Mouse (Mus musculus) midbrain, embryonic 15.5 days (tissue): ENCODE measurements around the gene Cacna1d. TPM values are rescaled to one million over a fixed set of nuclear protein-coding genes. Genes with fewer than 3 reads are reported as not detected.

Experiments
- ATAC-seq: fragments of 200-750 bp; cut with Nextera tagmentation; replicated peaks from 2 replicates; pipeline ENCODE4 v1.8.0; 2017; ENCODE audit warnings: moderate TSS enrichment
- H3K27ac ChIP-seq: fragments of 300-500 bp; sonication (generic); 2 replicates; pipeline ENCODE4 v1.5.1; 2015; ENCODE audit warnings: mild to moderate bottlenecking, inconsistent platforms
- H3K27me3 ChIP-seq: fragments of 300-500 bp; sonication (generic); replicated peaks from 2 replicates; pipeline ENCODE4 v1.6.1; 2015; ENCODE audit warnings: inconsistent platforms
- H3K36me3 ChIP-seq: fragments of 300-500 bp; sonication (generic); replicated peaks from 2 replicates; pipeline ENCODE4 v1.6.1; 2015; ENCODE audit warnings: inconsistent platforms
- H3K4me1 ChIP-seq: fragments of 300-500 bp; sonication (generic); 2 replicates; pipeline ENCODE4 v1.6.1; 2015; ENCODE audit warnings: inconsistent platforms
- H3K4me2 ChIP-seq: fragments of 300-500 bp; sonication (generic); 2 replicates; pipeline ENCODE4 v1.6.1; 2015; ENCODE audit warnings: inconsistent platforms, mild to moderate bottlenecking, moderate library complexity
- H3K4me3 ChIP-seq: fragments of 300-500 bp; sonication (generic); 2 replicates; pipeline ENCODE4 v1.5.1; 2015; ENCODE audit warnings: mild to moderate bottlenecking, inconsistent platforms
- H3K9ac ChIP-seq: fragments of 300-500 bp; sonication (generic); 2 replicates; pipeline ENCODE4 v1.6.1; 2015; ENCODE audit warnings: mild to moderate bottlenecking, inconsistent platforms
- H3K9me3 ChIP-seq: fragments of 300-500 bp; sonication (generic); 2 replicates; pipeline ENCODE4 v1.6.1; 2016; ENCODE audit warnings: inconsistent platforms
- WGBS: fragments of 180-500 bp; shearing (Covaris S2); methylation state at CpG from one replicate; pipeline ENCODE4 v1.1.7; 2015; ENCODE audit warnings: mixed read lengths; 5-methylcytosine and 5-hydroxymethylcytosine counted together
- polyA plus RNA-seq: library from polyadenylated mRNA; unstranded; fragments of >200 nt; fragmentation: Nextera tagmentation; extraction: Ambion mirVana; gene quantifications from 2 replicates; pipeline ENCODE4 v1.2.1, GENCODE M21; 2015

The Cacna1d gene
- polyA plus RNA-seq, 1 experiment from 2014 or later: 12.1 TPM

- WGBS: 74% methylated on average over 13 of the region's 13 CpGs
Measured at GRCm38 (mm10) chr14:30311206-30311889, 179.9 kb downstream of the Cacna1d start.

GRCm38 (mm10) chr14:30310236-30310635, 181.0 kb downstream of the Cacna1d start:
- 88% methylated on average over 10 of the region's 10 CpGs for WGBS
- Histone ChIP-seq H3K4me3 (no peak overlapping the region), H3K9ac (no peak overlapping the region), H3K4me1 (0 out of 2 replicates have a peak, but pooled peaks cover 8% of the 10 kb centered on the region), H3K36me3 (no peaks in the 10 kb centered on the region), H3K4me2 (no peak overlapping the region), H3K27ac (no peak overlapping the region), H3K9me3 (no peaks in the 10 kb centered on the region), H3K27me3 (no peaks in the 10 kb centered on the region)
- no peak for ATAC-seq

More at GRCm38 (mm10) chr14:30311206-30311889, 179.9 kb downstream of the Cacna1d start:
- Histone ChIP-seq H3K27ac (no peak overlapping the region), H3K9me3 (no peaks in the 10 kb centered on the region), H3K4me2 (no peak overlapping the region), H3K27me3 (no peaks in the 10 kb centered on the region), H3K36me3 (no peaks in the 10 kb centered on the region), H3K4me1 (0 out of 2 replicates have a peak, but pooled peaks cover 2% of the 10 kb centered on the region), H3K4me3 (no peak overlapping the region), H3K9ac (no peak overlapping the region)
- no peak for ATAC-seq

- 34% methylated on average over 6 of the region's 6 CpGs for WGBS
- 0 out of 2 replicates have a peak, but pooled peaks cover 8% of the 10 kb centered on the region for H3K4me1 ChIP-seq
- H3K9me3 ChIP-seq: no peaks in the 10 kb centered on the region
- no peak overlapping the region for H3K4me2 ChIP-seq
- no peak overlapping the region for H3K4me3 ChIP-seq
- no peak overlapping the region for H3K27ac ChIP-seq
- ATAC-seq: no peak
- H3K9ac ChIP-seq: no peak overlapping the region
- no peaks in the 10 kb centered on the region for H3K36me3 ChIP-seq
- no peaks in the 10 kb centered on the region for H3K27me3 ChIP-seq
Measured at GRCm38 (mm10) chr14:30306221-30306620, 185.0 kb downstream of the Cacna1d start.

- H3K27me3 ChIP-seq: no peaks in the 10 kb centered on the region
- no peaks in the 10 kb centered on the region for H3K4me1 ChIP-seq
- no peak overlapping the region for H3K27ac ChIP-seq
- 66% methylated on average over 7 of the region's 7 CpGs for WGBS
- no peaks in the 10 kb centered on the region for H3K36me3 ChIP-seq
- H3K4me3 ChIP-seq: no peak overlapping the region
- no peak overlapping the region for H3K4me2 ChIP-seq
- H3K9me3 ChIP-seq: no peaks in the 10 kb centered on the region
- H3K9ac ChIP-seq: no peak overlapping the region
- no peak for ATAC-seq
Measured at GRCm38 (mm10) chr14:30299946-30300345, 191.3 kb downstream of the Cacna1d start.

GRCm38 (mm10) chr14:30297492-30297891, 193.8 kb downstream of the Cacna1d start:
- H3K9me3 ChIP-seq: no peaks in the 10 kb centered on the region
- H3K36me3 ChIP-seq: no peaks in the 10 kb centered on the region
- no peak overlapping the region for H3K27ac ChIP-seq
- H3K27me3 ChIP-seq: no peaks in the 10 kb centered on the region
- ATAC-seq: no peak
- H3K9ac ChIP-seq: no peak overlapping the region
- WGBS: 96% methylated on average over 11 of the region's 11 CpGs
- H3K4me2 ChIP-seq: no peak overlapping the region
- no peak overlapping the region for H3K4me3 ChIP-seq
- H3K4me1 ChIP-seq: no peaks in the 10 kb centered on the region

- Histone ChIP-seq H3K4me2 (no peak overlapping the region), H3K9ac (no peak overlapping the region), H3K4me1 (no peaks in the 10 kb centered on the region), H3K36me3 (no peaks in the 10 kb centered on the region), H3K4me3 (no peak overlapping the region), H3K27ac (no peak overlapping the region), H3K9me3 (no peaks in the 10 kb centered on the region), H3K27me3 (no peaks in the 10 kb centered on the region)
- ATAC-seq: no peak
- WGBS: 28% methylated on average over 1 of the region's 1 CpGs
Measured at GRCm38 (mm10) chr14:30292135-30292463, 199.2 kb downstream of the Cacna1d start.

GRCm38 (mm10) chr14:30291389-30292134, 199.7 kb downstream of the Cacna1d start:
- 59% methylated on average over 9 of the region's 9 CpGs for WGBS
- no peak for ATAC-seq
- no peaks in the 10 kb centered on the region for H3K9me3 ChIP-seq

GRCm38 (mm10) chr14:30284446-30284845, 206.8 kb downstream of the Cacna1d start:
- Histone ChIP-seq H3K27me3 (no peaks in the 10 kb centered on the region), H3K4me3 (no peak overlapping the region), H3K9me3 (no peaks in the 10 kb centered on the region), H3K36me3 (no peaks in the 10 kb centered on the region), H3K4me1 (no peaks in the 10 kb centered on the region), H3K4me2 (no peak overlapping the region), H3K9ac (no peak overlapping the region), H3K27ac (no peak overlapping the region)
- ATAC-seq: no peak
- 72% methylated on average over 10 of the region's 10 CpGs for WGBS

More at GRCm38 (mm10) chr14:30291389-30292134, 199.7 kb downstream of the Cacna1d start:
- Histone ChIP-seq H3K9ac (no peak overlapping the region), H3K36me3 (no peaks in the 10 kb centered on the region), H3K27ac (no peak overlapping the region), H3K4me3 (no peak overlapping the region), H3K4me1 (no peaks in the 10 kb centered on the region), H3K4me2 (no peak overlapping the region), H3K27me3 (no peaks in the 10 kb centered on the region)

- no peak for ATAC-seq
- Histone ChIP-seq H3K9me3 (no peaks in the 10 kb centered on the region), H3K4me3 (no peak overlapping the region), H3K9ac (no peak overlapping the region), H3K4me2 (no peak overlapping the region), H3K36me3 (no peaks in the 10 kb centered on the region), H3K27ac (no peak overlapping the region), H3K27me3 (no peaks in the 10 kb centered on the region), H3K4me1 (no peaks in the 10 kb centered on the region)
- 80% methylated on average over 10 of the region's 10 CpGs for WGBS
Measured at GRCm38 (mm10) chr14:30284022-30284421, 207.2 kb downstream of the Cacna1d start.

- H3K9ac ChIP-seq: no peak overlapping the region
- ATAC-seq: no peak
- no peak overlapping the region for H3K4me2 ChIP-seq
- WGBS: 85% methylated on average over 9 of the region's 9 CpGs
- H3K27me3 ChIP-seq: no peaks in the 10 kb centered on the region
- no peaks in the 10 kb centered on the region for H3K9me3 ChIP-seq
- H3K36me3 ChIP-seq: no peaks in the 10 kb centered on the region
- H3K4me1 ChIP-seq: no peaks in the 10 kb centered on the region
- H3K27ac ChIP-seq: no peak overlapping the region
- H3K4me3 ChIP-seq: no peak overlapping the region
Measured at GRCm38 (mm10) chr14:30275572-30275971, 215.7 kb downstream of the Cacna1d start.

GRCm38 (mm10) chr14:30272976-30273375, 218.3 kb downstream of the Cacna1d start:
- no peak for ATAC-seq
- no peak overlapping the region for H3K27ac ChIP-seq
- no peaks in the 10 kb centered on the region for H3K9me3 ChIP-seq
- H3K4me2 ChIP-seq: no peak overlapping the region
- WGBS: 77% methylated on average over 4 of the region's 4 CpGs
- H3K4me1 ChIP-seq: no peaks in the 10 kb centered on the region
- H3K36me3 ChIP-seq: no peaks in the 10 kb centered on the region
- H3K27me3 ChIP-seq: no peaks in the 10 kb centered on the region
- no peak overlapping the region for H3K9ac ChIP-seq
- H3K4me3 ChIP-seq: no peak overlapping the region

GRCm38 (mm10) chr14:30272523-30272922, 218.7 kb downstream of the Cacna1d start:
- ATAC-seq: no peak
- H3K27me3 ChIP-seq: no peaks in the 10 kb centered on the region

GRCm38 (mm10) chr14:30271856-30272255, 219.4 kb downstream of the Cacna1d start:
- Histone ChIP-seq H3K9me3 (no peaks in the 10 kb centered on the region), H3K4me3 (no peak overlapping the region), H3K36me3 (no peaks in the 10 kb centered on the region), H3K4me1 (peaks cover 4% of the 10 kb centered on the region; the same call in 1 of the 2 replicates), H3K4me2 (no peak overlapping the region), H3K9ac (no peak overlapping the region), H3K27me3 (no peaks in the 10 kb centered on the region), H3K27ac (no peak overlapping the region)
- 86% methylated on average over 8 of the region's 8 CpGs for WGBS
- ATAC-seq: no peak

More at GRCm38 (mm10) chr14:30272523-30272922, 218.7 kb downstream of the Cacna1d start:
- Histone ChIP-seq H3K27ac (no peak overlapping the region), H3K36me3 (no peaks in the 10 kb centered on the region), H3K4me1 (no peaks in the 10 kb centered on the region), H3K4me2 (no peak overlapping the region), H3K9me3 (no peaks in the 10 kb centered on the region), H3K9ac (no peak overlapping the region), H3K4me3 (no peak overlapping the region)
- 76% methylated on average over 5 of the region's 5 CpGs for WGBS
